Mouse (Mus musculus): ENCODE measurements around the gene AC161166.1. TPM values are rescaled to one million over a fixed set of nuclear protein-coding genes. Genes with fewer than 3 reads are reported as not detected.

The AC161166.1 gene
- polyA plus RNA-seq, 2 experiments = not detected

DNA sequence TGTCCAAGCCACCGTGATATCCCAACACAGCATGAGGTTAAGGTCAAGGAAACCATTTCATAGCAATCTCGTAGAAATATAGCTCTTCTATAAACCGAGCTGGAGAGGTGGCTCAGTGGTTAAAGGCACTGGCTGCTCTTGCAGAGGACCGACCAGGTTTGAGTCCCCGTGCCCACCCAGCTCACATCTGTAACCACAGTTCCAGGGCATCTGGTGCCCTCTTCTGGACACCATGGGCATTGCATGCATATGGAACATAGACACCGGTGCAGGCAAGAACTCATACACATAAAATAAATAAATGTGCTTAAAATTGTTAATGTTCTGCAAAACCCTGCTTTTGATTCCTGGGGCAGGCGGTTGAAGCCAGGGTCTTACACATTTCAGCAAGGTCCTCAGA lies 39.3 kb downstream of the AC161166.1 start:
- ATAC-seq (ENCODE audit: insufficient read depth) = no peak
- Histone ChIP-seq H3K27ac (no peak overlapping the region), H3K27me3 (ENCODE audit: control insufficient read depth, insufficient read depth, low read length) (no peaks in the 10 kb centered on the region), H3K36me3 (replicated peaks; ENCODE audit: control insufficient read depth, insufficient read depth, low read depth) (no peaks in the 10 kb centered on the region), H3K4me1 (replicated peaks; ENCODE audit: control insufficient read depth in 2 of 2, insufficient read depth in 2 of 2, low read length in 1 of 2) (no peaks in the 10 kb centered on the region), H3K4me2 (ENCODE audit: low read depth) (no peak overlapping the region), H3K9me3 (ENCODE audit: control insufficient read depth, low read length) (no peaks in the 10 kb centered on the region; the same call in 1 of the 2 replicates), H3K4me3 (ENCODE audit: insufficient read depth in 1 of 2, low read depth in 2 of 2, low read length in 2 of 2) (no peak overlapping the region), H3K9ac (replicated peaks) (no peak overlapping the region)
- 61% methylated on average over 7 of the region's 7 CpGs for WGBS (ENCODE audit: insufficient replicate concordance)
- DNase-seq (ENCODE audit: low read depth in 3 of 3, low spot score in 3 of 3) = no peak
- TF ChIP-seq CTCF (IDR thresholded peaks at IDR 0.05; ENCODE audit: low read depth) (peak; percentile 88), EP300 (IDR thresholded peaks at IDR 0.05; ENCODE audit: low read depth) (no peak)

DNA sequence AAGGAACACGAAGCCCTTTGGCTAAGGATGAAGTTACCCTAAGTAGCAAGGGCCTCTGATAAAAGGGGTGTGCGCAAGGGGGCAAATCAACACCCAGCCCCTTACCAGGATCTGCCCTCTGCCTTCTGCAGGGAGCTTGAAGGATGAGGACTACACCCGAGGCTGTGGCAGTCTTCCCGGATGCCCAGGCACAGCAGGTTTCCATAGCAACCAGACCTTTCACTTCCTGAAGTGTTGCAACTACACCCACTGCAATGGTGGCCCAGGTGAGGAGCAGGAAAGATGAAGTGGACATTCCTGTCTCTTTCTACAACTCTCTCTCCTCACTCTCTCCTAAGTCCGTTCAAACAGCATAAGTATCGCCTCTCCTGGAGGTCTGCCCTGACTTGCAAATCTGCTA lies 39.8 kb downstream of the AC161166.1 start:
- Histone ChIP-seq H3K36me3 (replicated peaks; ENCODE audit: control insufficient read depth, insufficient read depth, low read depth) (no peaks in the 10 kb centered on the region), H3K27ac (no peak overlapping the region), H3K4me3 (ENCODE audit: insufficient read depth in 1 of 2, low read depth in 2 of 2, low read length in 2 of 2) (no peak overlapping the region), H3K27me3 (ENCODE audit: control insufficient read depth, insufficient read depth, low read length) (no peaks in the 10 kb centered on the region), H3K4me2 (ENCODE audit: low read depth) (no peak overlapping the region), H3K4me1 (replicated peaks; ENCODE audit: control insufficient read depth in 2 of 2, insufficient read depth in 2 of 2, low read length in 1 of 2) (no peaks in the 10 kb centered on the region), H3K9ac (replicated peaks) (no peak overlapping the region), H3K9me3 (ENCODE audit: control insufficient read depth, low read length) (no peaks in the 10 kb centered on the region; the same call in 1 of the 2 replicates)
- 76% methylated on average over 6 of the region's 6 CpGs for WGBS (ENCODE audit: insufficient replicate concordance)
- ATAC-seq (ENCODE audit: insufficient read depth) (no peak), DNase-seq (ENCODE audit: low read depth in 3 of 3, low spot score in 3 of 3) (no peak)
- TF ChIP-seq CTCF (IDR thresholded peaks at IDR 0.05; ENCODE audit: low read depth) (no peak), EP300 (IDR thresholded peaks at IDR 0.05; ENCODE audit: low read depth) (no peak)

DNA sequence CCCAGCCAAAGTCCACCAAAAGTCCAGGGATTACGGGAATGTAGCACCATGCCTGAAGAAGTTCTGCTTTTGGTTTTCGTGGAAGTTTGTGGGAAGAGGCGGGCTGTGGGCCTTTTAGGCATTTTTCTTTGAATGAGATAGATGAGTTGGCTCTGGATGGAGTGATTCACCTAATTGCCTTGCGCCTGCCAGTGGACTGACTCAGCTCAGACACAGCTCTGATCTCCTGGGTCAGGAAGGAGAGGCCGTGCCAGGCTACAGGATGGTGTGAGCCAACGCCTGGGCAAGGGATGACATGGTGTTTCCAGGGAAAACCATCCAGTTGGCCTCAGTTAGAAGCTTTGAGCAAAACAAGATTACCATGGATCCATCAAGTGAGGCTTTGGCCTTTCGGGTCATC lies 41.9 kb downstream of the AC161166.1 start:
- DNase-seq (ENCODE audit: low read depth in 3 of 3, low spot score in 3 of 3) = no peak
- Histone ChIP-seq H3K36me3 (replicated peaks; ENCODE audit: control insufficient read depth, insufficient read depth, low read depth) (no peaks in the 10 kb centered on the region), H3K4me2 (ENCODE audit: low read depth) (no peak overlapping the region), H3K27me3 (ENCODE audit: control insufficient read depth, insufficient read depth, low read length) (no peaks in the 10 kb centered on the region), H3K4me1 (replicated peaks; ENCODE audit: control insufficient read depth in 2 of 2, insufficient read depth in 2 of 2, low read length in 1 of 2) (no peaks in the 10 kb centered on the region), H3K9me3 (ENCODE audit: control insufficient read depth, low read length) (no peaks in the 10 kb centered on the region; the same call in 1 of the 2 replicates), H3K4me3 (ENCODE audit: insufficient read depth in 1 of 2, low read depth in 2 of 2, low read length in 2 of 2) (no peak overlapping the region), H3K27ac (no peak overlapping the region), H3K9ac (replicated peaks) (no peak overlapping the region)
- WGBS (ENCODE audit: insufficient replicate concordance) = 80% methylated on average over 7 of the region's 7 CpGs
- TF ChIP-seq CTCF (IDR thresholded peaks at IDR 0.05; ENCODE audit: low read depth) = no peak
- TF ChIP-seq EP300 (IDR thresholded peaks at IDR 0.05; ENCODE audit: low read depth) = no peak
- no peak for ATAC-seq (ENCODE audit: insufficient read depth)

DNA sequence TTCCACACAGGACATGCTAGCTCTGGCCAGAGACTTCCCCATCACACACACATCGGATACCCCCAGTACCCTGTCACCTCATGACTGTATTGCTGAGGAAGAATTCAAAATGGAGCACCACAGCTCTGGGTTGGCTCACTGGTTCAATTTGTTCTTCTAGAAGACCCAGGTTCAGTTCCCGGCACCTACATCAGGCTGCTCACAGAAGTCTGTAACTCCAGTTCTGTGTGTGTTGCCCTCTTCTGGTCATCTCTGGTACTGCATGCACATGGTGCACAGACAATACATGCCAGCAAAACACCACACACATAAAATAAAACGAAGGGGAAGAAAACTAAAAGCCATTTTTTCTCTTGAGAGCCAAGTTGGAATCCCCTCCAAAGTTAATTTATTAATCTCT lies 43.1 kb downstream of the AC161166.1 start:
- no peak for DNase-seq (ENCODE audit: low read depth in 3 of 3, low spot score in 3 of 3)
- H3K9ac ChIP-seq (replicated peaks) = no peak overlapping the region
- H3K9me3 ChIP-seq (ENCODE audit: control insufficient read depth, low read length) = no peaks in the 10 kb centered on the region; the same call in 1 of the 2 replicates
- H3K4me2 ChIP-seq (ENCODE audit: low read depth) = no peak overlapping the region
- no peaks in the 10 kb centered on the region for H3K36me3 ChIP-seq (replicated peaks; ENCODE audit: control insufficient read depth, insufficient read depth, low read depth)
- 69% methylated on average over 3 of the region's 3 CpGs for WGBS (ENCODE audit: insufficient replicate concordance)
- no peaks in the 10 kb centered on the region for H3K4me1 ChIP-seq (replicated peaks; ENCODE audit: control insufficient read depth in 2 of 2, insufficient read depth in 2 of 2, low read length in 1 of 2)
- TF ChIP-seq EP300 (IDR thresholded peaks at IDR 0.05; ENCODE audit: low read depth) (no peak), CTCF (IDR thresholded peaks at IDR 0.05; ENCODE audit: low read depth) (peak; percentile 76)
- no peak for ATAC-seq (ENCODE audit: insufficient read depth)
- H3K27me3 ChIP-seq (ENCODE audit: control insufficient read depth, insufficient read depth, low read length) = no peaks in the 10 kb centered on the region
- no peak overlapping the region for H3K27ac ChIP-seq
- no peak overlapping the region for H3K4me3 ChIP-seq (ENCODE audit: insufficient read depth in 1 of 2, low read depth in 2 of 2, low read length in 2 of 2)

DNA sequence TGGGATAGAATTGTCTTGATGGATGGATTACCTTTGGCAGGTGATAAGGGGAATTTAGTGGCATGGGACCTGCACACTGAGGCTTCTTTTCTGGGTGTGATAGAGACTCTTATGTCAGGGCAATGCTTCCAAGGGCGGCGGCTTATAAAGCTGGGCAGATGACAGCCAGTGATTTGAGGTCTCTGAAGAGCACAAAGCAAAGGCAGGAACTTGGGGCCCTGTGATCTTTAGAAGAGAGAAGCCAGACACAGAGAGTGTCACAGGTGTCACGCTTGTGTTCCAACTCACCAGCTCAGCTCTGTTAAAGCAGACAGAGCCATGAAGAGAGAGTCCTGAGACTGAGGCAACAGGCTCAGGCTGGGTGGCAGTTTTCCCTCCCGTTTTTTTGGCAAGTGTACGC lies 44.4 kb downstream of the AC161166.1 start:
- Histone ChIP-seq H3K9me3 (ENCODE audit: control insufficient read depth, low read length) (no peaks in the 10 kb centered on the region; the same call in 1 of the 2 replicates), H3K4me1 (replicated peaks; ENCODE audit: control insufficient read depth in 2 of 2, insufficient read depth in 2 of 2, low read length in 1 of 2) (no peaks in the 10 kb centered on the region), H3K4me2 (ENCODE audit: low read depth) (no peak overlapping the region), H3K9ac (replicated peaks) (no peak overlapping the region), H3K36me3 (replicated peaks; ENCODE audit: control insufficient read depth, insufficient read depth, low read depth) (no peaks in the 10 kb centered on the region), H3K27ac (no peak overlapping the region), H3K27me3 (ENCODE audit: control insufficient read depth, insufficient read depth, low read length) (no peaks in the 10 kb centered on the region), H3K4me3 (ENCODE audit: insufficient read depth in 1 of 2, low read depth in 2 of 2, low read length in 2 of 2) (no peak overlapping the region)
- no peak for TF ChIP-seq CTCF (IDR thresholded peaks at IDR 0.05; ENCODE audit: low read depth)
- no peak for TF ChIP-seq EP300 (IDR thresholded peaks at IDR 0.05; ENCODE audit: low read depth)
- 64% methylated on average over 5 of the region's 5 CpGs for WGBS (ENCODE audit: insufficient replicate concordance)
- DNase-seq (ENCODE audit: low read depth in 3 of 3, low spot score in 3 of 3) (no peak), ATAC-seq (ENCODE audit: insufficient read depth) (no peak)

Data from liver, embryonic 14.5 days (tissue).